Comparison of ENCODE assay signal across 8 mouse cellular contexts in the genomic region with DNA sequence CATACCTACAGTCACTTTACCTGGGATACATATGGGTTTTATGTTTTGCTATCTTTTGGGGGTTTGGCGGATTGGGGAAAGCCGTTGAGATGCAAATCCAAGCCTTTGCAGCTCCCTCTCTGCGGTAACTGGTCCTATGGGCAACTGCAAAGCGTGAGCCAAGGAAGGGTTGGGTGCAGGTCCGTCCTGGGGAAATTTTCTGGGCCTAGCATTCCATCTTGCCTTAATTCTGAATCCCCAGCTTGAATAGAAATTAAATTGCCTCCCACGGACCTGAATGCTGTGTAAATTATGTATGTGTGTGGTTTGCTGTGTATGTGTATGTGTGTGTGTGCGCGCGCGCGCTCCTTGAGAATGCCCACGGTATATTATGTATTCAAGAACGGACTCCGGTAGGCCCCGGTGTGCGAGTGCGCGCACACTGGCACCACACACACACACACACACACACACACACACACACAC. TPM values are rescaled to one million over a fixed set of nuclear protein-coding genes. Genes with fewer than 3 reads are reported as not detected.
DNase-seq lines count a peak whose midpoint lies in the region; ATAC-seq and TF ChIP-seq lines count a peak whose summit lies in the region.

No protein-coding gene starts in this region.

- no peaks in the 10 kb centered on the region for H3K36me3 ChIP-seq in lung, embryonic 14.5 days (ENCODE audit: insufficient read depth)
- H3K36me3 ChIP-seq in intestine, embryonic 14.5 days (ENCODE audit: control insufficient read depth, insufficient read depth, low read length), result no peaks in the 10 kb centered on the region
- H3K36me3 ChIP-seq in neural tube, embryonic 11.5 days (ENCODE audit: control insufficient read depth, insufficient read depth, low read length), result peaks cover 2% of the 10 kb centered on the region; the same call in 1 of the 2 replicates

- no peak for ATAC-seq in CD4-positive, CD25-positive, alpha-beta regulatory T cell, adult 4 months
- no peak for ATAC-seq in lung, embryonic 14.5 days (ENCODE audit: insufficient read depth)
- ATAC-seq in intestine, embryonic 14.5 days (replicated peaks; ENCODE audit: low FRiP score, low TSS enrichment, low read depth), result no peak
- ATAC-seq in neural tube, embryonic 11.5 days (ENCODE audit: insufficient read depth, low FRiP score, low TSS enrichment), result 0 out of 2 replicates have a peak, but pooled peaks have one; percentile 1

- peak overlapping the region; percentile 58 for H3K4me3 ChIP-seq in lung, embryonic 14.5 days (ENCODE audit: low read depth, low read length)
- H3K4me3 ChIP-seq in intestine, embryonic 14.5 days (ENCODE audit: low read depth, low read length), result peak overlapping the region; percentile 73
- peak overlapping the region; percentile 70 for H3K4me3 ChIP-seq in neural tube, embryonic 11.5 days (ENCODE audit: low read depth, low read length)

- H3K9me3 ChIP-seq in lung, embryonic 14.5 days (ENCODE audit: low read depth, low read length), result no peaks in the 10 kb centered on the region
- H3K9me3 ChIP-seq in intestine, embryonic 14.5 days (ENCODE audit: control insufficient read depth, low read length), result no peaks in the 10 kb centered on the region
- no peaks in the 10 kb centered on the region for H3K9me3 ChIP-seq in neural tube, embryonic 11.5 days (ENCODE audit: control insufficient read depth, low read length)

- 5% methylated on average over 18 of the region's 18 CpGs for WGBS in lung, embryonic 14.5 days
- under 1% methylated on average over 18 of the region's 18 CpGs for WGBS in intestine, embryonic 14.5 days
- 1% methylated on average over 18 of the region's 18 CpGs for WGBS in neural tube, embryonic 11.5 days

- DNase-seq in CD4-positive, CD25-positive, alpha-beta regulatory T cell, adult 2 months (ENCODE audit: low read depth, low spot score), result peak; percentile 8
- DNase-seq in lung, embryonic 14.5 days, result no peak
- no peak for DNase-seq in lung, postnatal 10 days
- peak; percentile 75 for DNase-seq in intestine, embryonic 14.5 days (ENCODE audit: low spot score)
- DNase-seq in neural tube, embryonic 11.5 days (ENCODE audit: low spot score), result peak; percentile 41
- no peak for DNase-seq in ovary, adult 18-20 months (ENCODE audit: low spot score)
- no peak for DNase-seq in urinary bladder, postnatal 14 days (ENCODE audit: low spot score)

- peaks cover 16% of the 10 kb centered on the region; the same call in 1 of the 2 replicates for H3K4me1 ChIP-seq in lung, embryonic 14.5 days (ENCODE audit: insufficient read depth)
- H3K4me1 ChIP-seq in intestine, embryonic 14.5 days (replicated peaks; ENCODE audit: control insufficient read depth, insufficient read depth, low read length), result peaks cover 28% of the 10 kb centered on the region
- H3K4me1 ChIP-seq in neural tube, embryonic 11.5 days (ENCODE audit: control insufficient read depth, insufficient read depth, low read length), result peaks cover 28% of the 10 kb centered on the region

- H3K27ac ChIP-seq in lung, embryonic 14.5 days (ENCODE audit: low read depth), result peak overlapping the region; percentile 11; the same call in 1 of the 2 replicates
- peak overlapping the region; percentile 89 for H3K27ac ChIP-seq in intestine, embryonic 14.5 days (ENCODE audit: low read depth)
- 0 out of 2 replicates have a peak overlapping the region, but pooled peaks have one; percentile 35 for H3K27ac ChIP-seq in neural tube, embryonic 11.5 days (ENCODE audit: low read depth, low read length)

- peak overlapping the region; percentile 66 for H3K9ac ChIP-seq in lung, embryonic 14.5 days
- peak overlapping the region; percentile 73 for H3K9ac ChIP-seq in intestine, embryonic 14.5 days (ENCODE audit: low read length)
- H3K9ac ChIP-seq in neural tube, embryonic 11.5 days (ENCODE audit: low read length), result peak overlapping the region; percentile 77

- TF ChIP-seq CTCF in lung, embryonic 14.5 days (IDR thresholded peaks at IDR 0.05; ENCODE audit: low read depth), result no peak

- H3K4me2 ChIP-seq in lung, embryonic 14.5 days, result peak overlapping the region; percentile 94
- peak overlapping the region; percentile 68 for H3K4me2 ChIP-seq in intestine, embryonic 14.5 days (ENCODE audit: low read length)
- peak overlapping the region; percentile 96 for H3K4me2 ChIP-seq in neural tube, embryonic 11.5 days (ENCODE audit: low read depth)

- H3K27me3 ChIP-seq in lung, embryonic 14.5 days (ENCODE audit: insufficient read depth, low read length), result peaks cover 25% of the 10 kb centered on the region
- no peaks in the 10 kb centered on the region for H3K27me3 ChIP-seq in intestine, embryonic 14.5 days (replicated peaks; ENCODE audit: control insufficient read depth, insufficient read depth, low read length)
- peaks cover 5% of the 10 kb centered on the region for H3K27me3 ChIP-seq in neural tube, embryonic 11.5 days (ENCODE audit: control insufficient read depth, insufficient read depth, low read length)

RNA-seq across cellular contexts. Expression of a gene that starts 2.5 kb away (rescaled TPM):
- polyA plus RNA-seq in CD4-positive, CD25-positive, alpha-beta regulatory T cell, adult 4 months (2017; shearing (Covaris generic)), result under 1 TPM; 0.38 to 0.61 TPM
- polyA plus RNA-seq in lung, embryonic 14.5 days (2014; fragmentation: Nextera tagmentation; extraction: Ambion mirVana), result 9.9 and 10.8 TPM in 2 replicates
- polyA plus RNA-seq in intestine, embryonic 14.5 days (2014; fragmentation: Nextera tagmentation; extraction: Ambion mirVana), result 43.8 and 44.0 TPM in 2 replicates
- polyA plus RNA-seq in neural tube, embryonic 11.5 days (2014; fragmentation: Nextera tagmentation; extraction: Ambion mirVana), result 35.6 and 40.9 TPM in 2 replicates

Comparison
In these comparisons a context has a peak if more than half of its experiments do, and no peak if none do; other contexts are left out.
1. DNase-seq: peak in CD4-positive, CD25-positive, alpha-beta regulatory T cell, adult 2 months (single experiment), intestine, embryonic 14.5 days (single experiment) and neural tube, embryonic 11.5 days (single experiment); none in lung, embryonic 14.5 days (single experiment), lung, postnatal 10 days (single experiment), ovary, adult 18-20 months (single experiment) and urinary bladder, postnatal 14 days (single experiment).
2. H3K27ac ChIP-seq: peak in every context shown above with its lines; median percentile 89 in intestine, embryonic 14.5 days; 35 in neural tube, embryonic 11.5 days; 11 in lung, embryonic 14.5 days.
3. Peak in every context shown above with its lines, with median percentiles within 50 percentile points of each other: H3K4me2 ChIP-seq, H3K4me3 ChIP-seq and H3K9ac ChIP-seq.